Mouse (Mus musculus) gastrocnemius, adult 2 months (tissue): Measurements from ENCODE around the gene Lrp1. TPM values are rescaled to one million over a fixed set of nuclear protein-coding genes. Genes with fewer than 3 reads are reported as not detected.

ENCODE experiments used
- DNase-seq: peaks from one replicate; pipeline ENCODE4 v3.0.0; 2022
- H3K27ac ChIP-seq: fragments of 200-600 bp; 2 replicates; pipeline ENCODE4 v1.8.1; 2022; ENCODE audit warnings: mild to moderate bottlenecking
- H3K4me3 ChIP-seq: fragments of 200-600 bp; 2 replicates; pipeline ENCODE4 v1.8.1; 2022; ENCODE audit warnings: mild to moderate bottlenecking, moderate library complexity
- CTCF ChIP-seq: fragments of 200-600 bp; IDR thresholded peaks from 2 replicates; pipeline ENCODE4 v1.8.1; 2022; ENCODE audit warnings: antibody characterized with exemption, mild to moderate bottlenecking, moderate library complexity
- intact Hi-C: fragments of 180-260 bp; cut with DNase I; formaldehyde crosslinking; loops from one replicate; pipeline ENCODE4 v1.15.1; 2025
- total RNA-seq, 2 experiments: library from RNA; stranded (reverse); gene quantifications; 2 replicates each; pipeline ENCODE4 v1.2.3; 2021

The Lrp1 gene
- total RNA-seq, 2 experiments from 2014 or later = 34.6 to 71.3 TPM

GRCm38 (mm10) chr10:127543916-127544315 is 77.0 kb downstream of the Lrp1 start:
- Histone ChIP-seq H3K27ac (no peak overlapping the region), H3K4me3 (no peak overlapping the region)
- intact Hi-C loops = no loop called here
- TF ChIP-seq CTCF = no peak
- DNase-seq = no peak

- Histone ChIP-seq H3K4me3 (no peak overlapping the region), H3K27ac (no peak overlapping the region)
- no peak for DNase-seq
- intact Hi-C loops = no loop called here
- TF ChIP-seq CTCF = no peak
Observed at GRCm38 (mm10) chr10:127542720-127543119, 78.2 kb downstream of the Lrp1 start.

DNA sequence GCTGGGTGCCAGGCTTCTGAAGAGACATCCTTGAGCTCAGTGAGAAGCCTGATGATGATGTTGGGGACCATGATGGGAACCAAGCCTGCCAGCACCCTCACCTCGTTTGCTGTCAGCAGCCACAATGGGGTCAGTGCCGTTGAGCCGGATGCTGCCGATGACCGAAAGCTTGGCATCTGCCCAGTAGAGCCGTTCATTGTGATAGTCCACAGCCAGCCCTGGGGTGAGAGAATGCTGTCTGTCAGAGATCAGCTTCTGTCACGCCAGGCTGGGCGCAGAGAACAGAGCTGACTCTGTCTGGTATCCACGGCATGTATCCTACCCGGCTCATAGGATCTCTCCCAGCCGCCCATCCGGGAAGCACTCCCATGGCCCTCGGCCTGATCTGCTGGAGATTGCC is 78.9 kb downstream of the Lrp1 start:
- Histone ChIP-seq H3K27ac (no peak overlapping the region), H3K4me3 (no peak overlapping the region)
- intact Hi-C loops = no loop called here
- TF ChIP-seq CTCF = no peak
- no peak for DNase-seq

GRCm38 (mm10) chr10:127541510-127541909 is 79.4 kb downstream of the Lrp1 start:
- no peak for TF ChIP-seq CTCF
- no peak for DNase-seq
- intact Hi-C loops = no loop called here
- Histone ChIP-seq H3K27ac (no peak overlapping the region), H3K4me3 (no peak overlapping the region)

GRCm38 (mm10) chr10:127537854-127538583 is 82.9 kb downstream of the Lrp1 start:
- Histone ChIP-seq H3K4me3 (no peak overlapping the region), H3K27ac (no peak overlapping the region)
- intact Hi-C loops = loop anchor here (5.0 kb wide), 1 partner anchor 201 kb away; no protein-coding TSS in a partner anchor
- TF ChIP-seq CTCF = peak; percentile 99; the same call in 1 of the 2 replicates
- DNase-seq = peak; percentile 82

DNA sequence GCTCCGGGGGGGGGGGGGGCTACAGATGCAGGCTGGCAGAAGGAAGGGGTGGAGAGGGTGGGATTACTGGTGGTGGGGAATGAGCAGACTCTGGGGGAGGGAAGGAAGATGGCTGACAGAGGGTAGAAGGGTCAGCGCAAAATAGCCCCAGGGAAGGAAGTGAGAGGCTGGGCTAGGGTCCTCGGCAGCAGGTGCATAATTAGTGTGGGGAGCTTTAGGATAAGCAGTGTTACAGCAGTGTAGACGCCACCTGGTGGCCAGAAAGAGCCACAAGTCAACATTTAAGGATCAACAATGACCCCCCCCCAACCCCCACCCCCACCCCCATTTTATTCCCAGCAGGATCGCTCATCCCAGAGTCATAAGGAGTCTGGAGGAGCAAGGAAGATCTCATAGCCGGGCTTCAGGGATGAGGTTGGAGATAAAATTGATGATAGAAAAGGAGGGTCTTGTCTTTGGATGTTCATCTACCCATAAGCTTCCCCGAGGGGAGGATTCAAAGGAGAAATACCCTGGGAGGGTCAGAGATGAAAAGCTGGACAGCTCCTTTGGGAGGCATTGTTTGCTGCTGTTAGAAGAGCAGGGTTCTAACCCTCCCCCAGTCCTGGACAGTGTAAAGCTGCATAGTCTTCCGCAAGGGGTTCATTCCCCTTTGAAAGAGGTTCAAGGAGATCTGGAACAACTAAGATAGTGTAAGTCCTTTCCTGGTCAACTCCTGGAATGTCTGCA is 84.2 kb downstream of the Lrp1 start:
- intact Hi-C loops = loop anchor here (1.0 to 5.0 kb wide), 3 partner anchors 23 to 199 kb away; no protein-coding TSS in a partner anchor
- Histone ChIP-seq H3K27ac (no peak overlapping the region), H3K4me3 (no peak overlapping the region)
- DNase-seq = peak; percentile 54
- peak; percentile 68 for TF ChIP-seq CTCF

- peak overlapping the region; percentile 77 for H3K4me3 ChIP-seq
- intact Hi-C loops = loop anchor here (5.0 kb wide), 1 partner anchor 198 kb away; no protein-coding TSS in a partner anchor
- no peak overlapping the region for H3K27ac ChIP-seq
- no peak for TF ChIP-seq CTCF
- DNase-seq = peak; percentile 38
Observed at GRCm38 (mm10) chr10:127534929-127535384, 86.0 kb downstream of the Lrp1 start.

GRCm38 (mm10) chr10:127534036-127534928 is 86.7 kb downstream of the Lrp1 start, which contains the start of gene Nxph4:
Gene Nxph4, minus strand, starts transcription at chr10:127534559.
- Histone ChIP-seq H3K4me3 (peak within 1 kb of the TSS; percentile 77), H3K27ac (0 out of 2 replicates have a peak within 1 kb of the TSS, but pooled peaks have one; percentile 20)
- intact Hi-C loops = no loop called here
- TF ChIP-seq CTCF = no peak
- DNase-seq = peak; percentile 62

GRCm38 (mm10) chr10:127531548-127531947 is 89.4 kb downstream of the Lrp1 start:
- no peak for TF ChIP-seq CTCF
- Histone ChIP-seq H3K27ac (no peak overlapping the region), H3K4me3 (no peak overlapping the region)
- DNase-seq = no peak
- intact Hi-C loops = no loop called here

GRCm38 (mm10) chr10:127530945-127531344 is 90.0 kb downstream of the Lrp1 start:
- no peak overlapping the region for H3K27ac ChIP-seq
- DNase-seq = no peak
- H3K4me3 ChIP-seq = no peak overlapping the region
- TF ChIP-seq CTCF = no peak
- intact Hi-C loops = no loop called here

DNA sequence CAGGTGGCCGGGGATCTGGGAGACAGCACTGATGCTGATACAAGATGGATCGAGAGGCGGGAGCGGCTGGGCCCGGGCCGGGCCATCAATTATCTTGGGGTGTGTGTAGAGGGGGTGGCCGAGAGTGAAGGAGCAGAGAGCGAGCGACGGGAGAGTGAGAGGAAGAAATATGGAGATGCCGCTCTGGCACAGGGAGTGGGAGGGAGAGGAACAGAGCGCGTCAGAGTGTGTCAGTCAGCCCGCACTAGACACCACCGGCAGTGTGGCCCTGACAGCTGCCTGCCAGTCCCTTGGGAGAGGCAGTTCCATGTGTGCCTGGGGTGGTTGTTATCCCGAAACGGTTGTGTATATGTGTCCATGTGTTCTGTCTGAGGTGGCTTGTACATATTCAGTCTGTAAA is 93.5 kb downstream of the Lrp1 start:
- no peak overlapping the region for H3K27ac ChIP-seq
- TF ChIP-seq CTCF = no peak
- no peak for DNase-seq
- no peak overlapping the region for H3K4me3 ChIP-seq
- intact Hi-C loops = no loop called here

DNA sequence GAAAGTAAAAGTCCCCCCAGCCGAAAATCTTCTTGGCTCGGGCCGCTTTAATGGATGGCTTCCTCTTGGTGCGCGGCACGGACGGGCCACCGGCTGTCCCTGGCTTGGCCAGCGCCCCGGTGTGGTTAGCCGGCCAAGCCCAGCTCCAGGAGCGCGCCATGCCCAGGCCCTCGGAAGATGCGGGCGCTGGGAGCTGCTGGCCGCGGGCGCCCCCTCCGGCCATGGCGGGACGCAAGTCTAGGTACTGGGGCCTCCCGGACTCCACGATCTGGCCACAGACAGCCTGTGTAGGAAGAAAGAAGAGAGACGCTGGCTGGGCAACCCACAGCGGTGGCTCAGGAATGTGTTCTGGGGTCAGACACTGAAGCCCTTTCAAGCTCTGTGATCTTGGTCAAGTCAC is 94.3 kb downstream of the Lrp1 start:
- peak overlapping the region; percentile 66 for H3K4me3 ChIP-seq
- H3K27ac ChIP-seq = no peak overlapping the region
- intact Hi-C loops = no loop called here
- TF ChIP-seq CTCF = peak; percentile 69
- DNase-seq = peak; percentile 85
